Mouse (Mus musculus): Measurements from ENCODE around the gene Plcl2. TPM values are rescaled to one million over a fixed set of nuclear protein-coding genes. Genes with fewer than 3 reads are reported as not detected.
"Not testable (repeated sequence)": the region's sequence is repeated elsewhere in the genome, so short reads cannot be mapped to it uniquely, and the experiment has no call there.

Gene Plcl2
- polyA plus RNA-seq, 1 experiment from 2014 or later: 5.6 TPM

DNA sequence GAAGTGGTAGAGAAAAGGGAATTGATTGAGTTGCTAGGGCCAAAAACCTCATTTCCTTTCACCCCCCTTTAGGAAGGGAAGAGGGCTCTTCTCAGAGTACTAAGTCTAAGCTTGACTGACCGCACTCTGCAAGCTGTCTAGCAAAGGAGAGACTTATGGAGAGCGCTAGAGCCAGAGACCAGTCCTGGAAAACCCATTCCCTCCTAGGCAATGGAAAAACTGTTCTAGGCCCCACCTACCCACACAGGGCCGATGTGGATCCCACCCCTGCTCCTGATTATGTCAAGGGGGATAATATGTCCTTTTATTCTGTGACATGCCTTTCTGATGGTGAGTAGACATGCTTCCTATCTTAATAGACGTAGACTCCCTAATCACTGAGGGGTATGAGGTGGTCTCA lies 116.4 kb downstream of the Plcl2 start:
- H3K9me3 ChIP-seq (ENCODE audit: low read depth, low read length): no peaks in the 10 kb centered on the region
- no peaks in the 10 kb centered on the region for H3K36me3 ChIP-seq (ENCODE audit: insufficient read depth)
- no peak overlapping the region for H3K9ac ChIP-seq
- H3K27ac ChIP-seq (ENCODE audit: low read depth): no peak overlapping the region
- no peaks in the 10 kb centered on the region for H3K27me3 ChIP-seq (ENCODE audit: insufficient read depth, low read length)
- H3K4me2 ChIP-seq: no peak overlapping the region
- ATAC-seq (ENCODE audit: insufficient read depth): no peak
- H3K4me3 ChIP-seq (ENCODE audit: low read depth, low read length): no peak overlapping the region
- no peak for TF ChIP-seq CTCF (IDR thresholded peaks at IDR 0.05; ENCODE audit: low read depth)
- no peak for DNase-seq
- 89% methylated on average over 4 of the region's 4 CpGs for WGBS
- H3K4me1 ChIP-seq (ENCODE audit: insufficient read depth): no peaks in the 10 kb centered on the region

- Histone ChIP-seq H3K36me3 (ENCODE audit: insufficient read depth) (no peaks in the 10 kb centered on the region), H3K27me3 (ENCODE audit: insufficient read depth, low read length) (no peaks in the 10 kb centered on the region), H3K9ac (no peak overlapping the region), H3K27ac (ENCODE audit: low read depth) (no peak overlapping the region), H3K4me1 (ENCODE audit: insufficient read depth) (no peaks in the 10 kb centered on the region), H3K9me3 (ENCODE audit: low read depth, low read length) (no peaks in the 10 kb centered on the region), H3K4me2 (no peak overlapping the region), H3K4me3 (ENCODE audit: low read depth, low read length) (no peak overlapping the region)
- WGBS: 90% methylated on average over 3 of the region's 3 CpGs
- no peak for DNase-seq
- ATAC-seq (ENCODE audit: insufficient read depth): 0 out of 2 replicates have a peak, but pooled peaks have one; percentile 58
- no peak for TF ChIP-seq CTCF (IDR thresholded peaks at IDR 0.05; ENCODE audit: low read depth)
Observed at GRCm38 (mm10) chr17:50627658-50628057, 118.5 kb downstream of the Plcl2 start.

- ATAC-seq (ENCODE audit: insufficient read depth): no peak
- Histone ChIP-seq H3K4me1 (ENCODE audit: insufficient read depth) (no peaks in the 10 kb centered on the region), H3K9ac (no peak overlapping the region), H3K36me3 (ENCODE audit: insufficient read depth) (no peaks in the 10 kb centered on the region), H3K27me3 (ENCODE audit: insufficient read depth, low read length) (no peaks in the 10 kb centered on the region), H3K4me3 (ENCODE audit: low read depth, low read length) (no peak overlapping the region), H3K27ac (ENCODE audit: low read depth) (no peak overlapping the region), H3K4me2 (no peak overlapping the region), H3K9me3 (ENCODE audit: low read depth, low read length) (no peaks in the 10 kb centered on the region)
- DNase-seq: peak; percentile 70
- peak; percentile 57 for TF ChIP-seq CTCF (IDR thresholded peaks at IDR 0.05; ENCODE audit: low read depth)
Observed at GRCm38 (mm10) chr17:50628716-50629115, 119.5 kb downstream of the Plcl2 start.

GRCm38 (mm10) chr17:50630992-50631391 lies 121.8 kb downstream of the Plcl2 start:
- H3K9me3 ChIP-seq (ENCODE audit: low read depth, low read length); H3K4me3 ChIP-seq (ENCODE audit: low read depth, low read length); H3K4me2 ChIP-seq; DNase-seq; ATAC-seq (ENCODE audit: insufficient read depth); H3K36me3 ChIP-seq (ENCODE audit: insufficient read depth); H3K27ac ChIP-seq (ENCODE audit: low read depth); H3K9ac ChIP-seq; H3K4me1 ChIP-seq (ENCODE audit: insufficient read depth); H3K27me3 ChIP-seq (ENCODE audit: insufficient read depth, low read length): not testable (repeated sequence)

GRCm38 (mm10) chr17:50634008-50634871 lies 125.0 kb downstream of the Plcl2 start:
- TF ChIP-seq CTCF (IDR thresholded peaks at IDR 0.05; ENCODE audit: low read depth): no peak
- Histone ChIP-seq H3K27ac (ENCODE audit: low read depth) (no peak overlapping the region), H3K4me3 (ENCODE audit: low read depth, low read length) (no peak overlapping the region), H3K9me3 (ENCODE audit: low read depth, low read length) (no peaks in the 10 kb centered on the region), H3K4me2 (no peak overlapping the region), H3K36me3 (ENCODE audit: insufficient read depth) (no peaks in the 10 kb centered on the region), H3K4me1 (ENCODE audit: insufficient read depth) (no peaks in the 10 kb centered on the region), H3K9ac (no peak overlapping the region), H3K27me3 (ENCODE audit: insufficient read depth, low read length) (no peaks in the 10 kb centered on the region)
- ATAC-seq (ENCODE audit: insufficient read depth) (peak; percentile 56; the same call in 1 of the 2 replicates), DNase-seq (no peak)
- WGBS: 46% methylated on average over 7 of the region's 7 CpGs

DNA sequence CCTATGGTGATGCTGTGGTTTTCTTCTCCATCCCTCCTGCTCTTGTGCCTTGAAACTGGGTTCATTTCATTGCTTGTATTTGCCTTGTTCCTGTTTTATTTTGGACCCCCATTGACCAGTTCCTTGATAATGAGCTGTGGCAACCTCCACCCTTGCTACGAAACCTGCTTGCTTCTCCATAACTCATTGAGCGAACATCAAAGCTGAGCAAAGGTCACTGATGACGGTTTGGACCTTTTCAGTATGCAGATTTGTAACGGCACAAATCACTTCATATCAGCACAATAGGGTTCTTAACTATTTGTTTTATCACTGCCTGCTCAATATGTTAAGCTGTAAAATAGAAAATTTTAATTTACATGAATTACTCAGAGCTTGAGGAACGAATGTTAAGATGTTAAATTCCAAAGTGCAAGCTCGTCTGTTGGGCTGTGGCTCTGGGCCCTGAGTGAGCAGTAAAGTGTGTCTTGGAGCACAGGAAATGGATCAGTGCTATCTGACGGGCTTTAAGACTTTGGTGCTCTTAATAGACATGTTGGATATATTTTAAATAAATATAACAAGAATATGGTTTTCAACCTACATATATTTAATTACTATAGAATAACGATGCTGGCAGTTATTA lies 126.9 kb downstream of the Plcl2 start:
- TF ChIP-seq CTCF (IDR thresholded peaks at IDR 0.05; ENCODE audit: low read depth): no peak
- no peak overlapping the region for H3K27ac ChIP-seq (ENCODE audit: low read depth)
- no peak overlapping the region for H3K4me2 ChIP-seq
- DNase-seq (no peak), ATAC-seq (ENCODE audit: insufficient read depth) (no peak)
- no peaks in the 10 kb centered on the region for H3K27me3 ChIP-seq (ENCODE audit: insufficient read depth, low read length)
- no peaks in the 10 kb centered on the region for H3K9me3 ChIP-seq (ENCODE audit: low read depth, low read length)
- WGBS: 70% methylated on average over 8 of the region's 8 CpGs
- H3K9ac ChIP-seq: no peak overlapping the region
- no peak overlapping the region for H3K4me3 ChIP-seq (ENCODE audit: low read depth, low read length)
- H3K36me3 ChIP-seq (ENCODE audit: insufficient read depth): no peaks in the 10 kb centered on the region
- H3K4me1 ChIP-seq (ENCODE audit: insufficient read depth): no peaks in the 10 kb centered on the region

DNA sequence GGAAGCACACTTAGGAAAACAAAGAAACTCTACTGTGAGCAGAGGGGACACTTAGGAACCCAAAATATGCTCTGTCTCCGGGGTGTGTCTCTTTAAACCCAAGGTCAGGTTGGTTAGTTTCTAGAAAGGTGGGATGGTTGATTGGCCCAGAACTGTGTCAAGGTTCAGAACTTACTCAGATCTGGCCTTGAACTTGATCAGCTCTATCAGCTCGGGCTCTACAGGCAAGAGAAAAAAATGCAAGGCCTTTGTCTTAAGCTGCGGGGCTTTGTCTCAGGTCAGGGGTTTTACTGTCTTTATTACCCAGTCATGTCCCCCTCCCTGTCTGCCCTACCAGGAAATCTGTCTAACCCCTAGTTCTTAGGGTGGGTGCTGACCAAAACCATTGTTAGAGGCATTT lies 129.6 kb downstream of the Plcl2 start:
- no peak for DNase-seq
- Histone ChIP-seq H3K4me1 (ENCODE audit: insufficient read depth) (no peaks in the 10 kb centered on the region), H3K36me3 (ENCODE audit: insufficient read depth) (no peaks in the 10 kb centered on the region), H3K4me3 (ENCODE audit: low read depth, low read length) (no peak overlapping the region), H3K4me2 (no peak overlapping the region), H3K9ac (no peak overlapping the region), H3K27me3 (ENCODE audit: insufficient read depth, low read length) (no peaks in the 10 kb centered on the region), H3K9me3 (ENCODE audit: low read depth, low read length) (no peaks in the 10 kb centered on the region), H3K27ac (ENCODE audit: low read depth) (no peak overlapping the region)
- TF ChIP-seq CTCF (IDR thresholded peaks at IDR 0.05; ENCODE audit: low read depth): no peak
- no peak for ATAC-seq (ENCODE audit: insufficient read depth)
- 78% methylated on average over 3 of the region's 3 CpGs for WGBS
